Mouse (Mus musculus): ENCODE measurements around the gene Tshz2. TPM values are rescaled to one million over a fixed set of nuclear protein-coding genes. Genes with fewer than 3 reads are reported as not detected.
A peak's percentile ranks its signal among the peaks of the same experiment; 100 is the strongest.

Tshz2 gene
- polyA plus RNA-seq, 1 experiment, result 48.6 TPM

DNA sequence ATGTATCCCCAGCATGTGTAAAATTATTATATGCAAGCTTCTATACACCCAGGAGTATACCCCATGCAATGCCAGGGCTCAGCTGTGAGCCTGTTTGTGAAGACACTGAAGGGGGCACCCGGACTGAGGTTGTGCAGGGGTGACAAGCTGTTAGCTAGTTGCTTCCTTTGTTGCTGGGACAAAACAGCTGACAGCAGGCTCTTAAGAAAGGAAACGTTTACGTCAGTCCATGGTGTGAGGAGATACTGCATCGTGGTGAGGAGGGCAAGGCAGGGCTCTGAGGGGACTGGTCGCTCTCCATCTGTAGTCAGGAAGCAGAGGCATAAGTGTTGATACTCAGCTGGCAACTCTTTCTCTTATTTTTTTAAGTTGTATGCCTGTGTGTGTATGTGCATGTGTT lies 237.7 kb downstream of the Tshz2 start:
- no peak for DNase-seq (ENCODE audit: low read depth)

DNA sequence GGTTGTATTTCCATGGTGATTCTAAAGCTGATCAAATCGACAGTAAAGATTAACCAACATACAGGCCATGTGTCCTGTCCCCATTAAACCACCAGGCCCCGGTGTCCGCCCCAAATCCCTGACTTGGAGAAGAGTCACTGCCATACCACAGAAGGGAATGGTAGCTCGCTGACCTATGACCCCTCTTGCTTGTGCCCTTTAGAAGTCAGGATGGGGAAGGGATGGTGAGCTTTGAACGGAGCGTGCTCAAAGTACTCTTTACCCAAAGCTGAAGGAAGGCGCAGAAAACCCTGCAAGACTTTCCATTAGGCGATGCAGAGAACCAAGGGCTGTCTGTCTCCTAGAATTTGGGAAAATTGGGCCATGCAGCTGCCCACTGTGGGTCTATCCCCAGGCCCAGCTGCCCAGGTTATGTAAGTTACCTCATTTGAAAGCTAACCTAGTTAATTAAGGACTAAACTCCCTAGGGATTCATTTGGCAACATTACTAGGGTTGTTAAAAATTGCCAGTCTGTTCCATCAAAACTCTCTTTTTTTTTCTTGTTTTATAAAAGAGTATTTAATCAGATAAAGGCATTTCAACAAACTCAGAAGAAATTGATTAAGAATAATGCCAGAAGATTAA lies 238.7 kb downstream of the Tshz2 start:
- no peak for DNase-seq (ENCODE audit: low read depth)

DNA sequence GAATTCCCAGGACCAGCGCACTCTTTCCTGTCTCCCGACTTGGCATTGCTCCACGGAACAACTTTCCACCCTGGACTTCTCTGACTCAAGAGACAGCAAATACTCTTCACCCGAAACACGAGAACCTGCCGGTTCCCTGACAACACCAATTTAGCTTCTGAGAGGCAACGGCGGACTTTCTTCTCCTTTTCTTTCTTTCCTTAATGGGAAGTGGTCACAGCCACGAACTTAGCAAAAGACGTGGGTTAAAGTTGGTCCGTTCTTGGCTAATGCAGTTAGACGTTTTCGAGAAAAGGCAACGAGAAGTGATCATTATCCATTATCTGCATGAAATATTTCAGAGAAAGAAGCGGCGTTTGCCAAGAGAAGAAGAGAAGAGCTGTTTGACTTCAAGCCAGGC lies 240.6 kb downstream of the Tshz2 start:
- no peak for DNase-seq (ENCODE audit: low read depth)

DNA sequence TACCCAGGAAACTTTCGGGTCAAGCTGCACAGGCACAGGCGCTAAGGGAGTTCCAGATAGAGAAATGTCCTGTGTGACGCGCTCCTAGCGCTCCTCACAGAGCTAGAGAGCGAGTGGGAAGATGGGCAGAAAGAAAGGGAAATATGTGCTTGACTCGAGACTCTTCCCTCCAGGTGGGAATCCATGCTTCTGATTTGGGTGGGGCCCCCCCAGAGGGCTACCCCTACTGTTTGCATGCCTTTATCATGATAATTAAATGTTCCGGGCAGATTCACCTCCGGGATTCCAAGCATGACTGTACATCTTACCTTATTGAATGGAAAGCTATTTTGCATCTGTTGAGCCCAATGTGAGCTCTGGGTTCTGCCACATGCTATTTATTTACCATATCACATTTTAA lies 255.1 kb downstream of the Tshz2 start:
- DNase-seq (ENCODE audit: low read depth), result no peak

DNA sequence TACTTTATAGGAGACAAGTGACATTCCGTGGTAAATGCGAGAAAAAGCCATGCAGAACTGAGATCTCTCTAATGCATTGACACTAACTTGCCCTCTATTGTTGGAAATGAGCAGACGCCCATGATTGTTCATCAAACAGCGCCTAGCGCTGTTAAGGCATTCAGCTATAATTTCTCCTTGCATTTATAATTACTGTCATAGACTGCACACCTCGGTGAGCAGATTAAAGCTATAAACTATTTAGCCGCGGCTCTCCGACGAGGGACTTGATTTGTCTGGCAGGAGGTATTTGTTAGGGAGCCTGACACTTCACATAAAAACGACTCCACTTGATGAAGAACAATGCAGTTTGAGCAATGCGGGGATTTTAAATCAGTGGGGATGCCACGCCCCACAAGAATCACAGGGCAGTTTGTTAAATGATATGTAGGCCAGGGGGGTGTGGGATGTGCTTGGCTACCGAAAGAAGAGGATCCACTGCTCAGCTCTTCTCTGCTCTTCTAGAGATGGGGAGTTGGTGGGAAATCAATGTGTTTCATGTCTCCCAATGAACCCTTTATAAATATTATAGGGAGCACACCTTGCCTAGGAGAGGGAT lies 259.7 kb downstream of the Tshz2 start:
- no peak for DNase-seq (ENCODE audit: low read depth)

DNA sequence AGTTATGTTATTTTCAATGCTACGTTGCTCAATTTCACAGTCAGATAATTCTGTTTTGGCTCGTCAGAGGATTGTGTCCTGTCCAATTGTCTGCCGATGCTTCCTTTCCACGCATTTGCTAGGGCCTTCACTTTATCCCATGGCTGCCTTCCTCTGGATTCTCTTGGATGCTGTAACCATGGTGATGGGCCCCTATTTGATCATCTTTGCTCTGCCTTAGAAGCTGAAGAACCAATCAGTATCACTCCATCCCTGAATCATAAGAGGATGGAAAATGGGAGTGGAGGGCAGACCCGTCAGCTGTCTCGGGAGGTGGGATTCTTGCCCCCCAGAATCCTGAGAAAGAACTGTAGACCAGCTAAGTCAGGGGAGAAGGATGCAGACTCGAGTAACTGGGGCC lies 270.1 kb downstream of the Tshz2 start:
- DNase-seq (ENCODE audit: low read depth), result no peak

DNA sequence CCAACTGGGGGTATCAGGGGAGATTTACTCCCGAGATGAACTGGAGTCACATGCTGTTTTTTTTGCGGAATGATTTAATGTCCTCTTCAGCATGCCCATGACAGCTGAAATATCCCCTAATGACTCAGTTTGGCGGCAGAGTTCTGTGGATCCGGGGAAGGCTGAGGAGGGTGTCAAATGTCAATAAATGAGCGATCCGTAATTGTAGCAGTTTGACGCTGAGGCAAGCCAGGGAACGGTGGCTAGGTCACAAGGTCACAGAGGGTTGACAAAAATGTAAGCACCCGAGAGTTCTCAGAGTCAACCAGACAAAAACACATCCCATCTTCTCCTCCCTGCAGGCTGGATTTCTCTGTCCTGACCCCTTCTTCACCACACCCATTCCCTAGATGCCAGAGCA lies 273.6 kb downstream of the Tshz2 start:
- DNase-seq (ENCODE audit: low read depth), result no peak

DNA sequence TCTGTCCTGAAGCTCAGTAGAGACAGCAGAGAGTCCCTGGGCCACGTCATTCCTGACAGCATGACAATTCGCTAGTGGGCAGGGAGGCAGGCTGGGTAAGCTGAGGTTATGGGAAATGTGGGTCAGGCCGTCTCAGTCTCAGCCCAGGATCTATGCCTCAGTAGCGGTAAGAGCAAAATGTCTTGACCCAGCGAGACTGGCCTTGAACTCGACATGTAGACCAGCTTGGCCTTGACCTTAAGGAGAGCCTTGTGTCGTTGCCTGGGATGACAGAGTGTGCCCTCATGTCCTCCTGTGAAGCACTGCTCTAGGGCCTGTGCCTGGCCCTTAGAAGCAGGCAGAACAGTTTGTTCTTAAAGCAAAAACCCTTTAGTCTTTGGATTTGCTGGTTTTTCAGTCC lies 275.2 kb downstream of the Tshz2 start:
- DNase-seq (ENCODE audit: low read depth), result no peak

DNA sequence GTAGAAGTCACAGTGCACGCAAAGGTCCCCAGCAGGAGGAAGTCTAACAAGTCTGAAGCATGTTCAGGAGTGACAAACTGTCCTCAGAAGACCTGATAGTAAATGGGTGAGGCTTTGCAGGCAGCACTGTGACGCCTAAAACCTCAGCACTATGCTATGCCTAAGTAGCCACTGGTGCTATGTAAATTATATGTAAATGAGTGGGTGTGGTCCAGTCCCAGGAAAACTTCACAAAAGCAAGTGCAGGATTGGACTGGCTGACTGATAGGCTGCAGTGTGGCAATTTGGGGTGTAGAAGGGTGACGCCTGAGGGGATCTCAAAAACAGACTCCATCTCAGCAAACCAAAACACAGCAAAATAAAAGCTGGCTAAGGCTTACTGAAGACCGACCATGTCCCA lies 277.8 kb downstream of the Tshz2 start:
- DNase-seq (ENCODE audit: low read depth), result no peak

DNA sequence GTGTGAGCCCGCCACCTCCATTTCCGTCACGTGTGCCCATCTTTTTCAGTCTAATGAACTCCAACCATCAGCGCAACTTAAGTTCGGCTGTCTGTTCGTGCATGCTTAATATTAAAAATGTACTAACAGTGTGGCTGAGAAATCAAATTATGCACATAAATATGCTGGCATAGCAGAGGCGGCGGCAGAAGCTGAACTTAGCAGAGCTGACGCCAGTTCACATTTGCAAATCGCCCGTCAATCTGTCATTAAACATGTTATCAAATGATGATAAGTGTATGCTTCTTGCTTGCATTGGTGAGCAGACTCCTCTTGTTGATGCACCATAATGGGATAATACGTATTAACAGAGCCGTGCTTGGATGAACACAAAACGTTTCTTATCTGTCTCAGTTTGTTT lies 280.0 kb downstream of the Tshz2 start:
- no peak for DNase-seq (ENCODE audit: low read depth)

DNA sequence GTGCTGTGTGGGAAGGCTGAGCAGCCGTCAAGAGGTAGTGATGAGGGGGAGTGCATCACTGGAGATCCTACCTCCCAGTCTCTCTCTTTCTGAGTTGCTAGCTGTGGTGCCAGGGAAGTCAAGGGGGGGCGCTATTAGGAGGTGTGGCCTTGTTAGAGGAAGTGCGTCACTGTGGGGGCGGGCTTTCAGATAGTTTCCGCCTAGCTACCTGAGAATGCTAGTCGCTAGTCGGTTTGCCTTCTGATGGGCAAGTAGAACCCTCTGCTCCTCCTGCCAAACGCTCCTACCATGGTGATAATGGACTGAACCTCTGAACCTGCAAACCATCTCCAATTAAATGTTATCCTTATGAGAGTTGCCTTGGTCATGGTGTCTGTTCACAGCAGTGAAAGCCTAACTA lies 282.1 kb downstream of the Tshz2 start:
- DNase-seq (ENCODE audit: low read depth), result no peak

DNA sequence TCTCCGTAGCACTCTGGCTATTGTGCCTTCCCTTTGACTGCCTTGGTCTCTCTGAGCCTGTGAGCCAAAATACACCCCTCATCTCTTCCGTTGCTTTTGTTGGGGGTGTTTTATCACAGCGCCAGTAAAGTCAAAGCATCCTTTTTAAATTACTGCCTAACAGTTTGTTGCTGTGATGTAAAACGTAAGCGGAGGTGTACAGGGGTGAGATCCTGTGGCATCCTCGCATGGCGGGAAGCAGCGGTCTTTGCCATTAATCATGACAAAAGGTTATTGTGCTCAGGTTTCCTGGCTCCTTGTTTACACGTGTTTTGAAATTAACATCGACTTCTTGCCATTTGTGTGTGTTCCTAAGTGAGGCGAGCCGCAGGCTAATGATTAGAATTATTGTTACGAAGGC lies 282.5 kb downstream of the Tshz2 start:
- no peak for DNase-seq (ENCODE audit: low read depth)

DNA sequence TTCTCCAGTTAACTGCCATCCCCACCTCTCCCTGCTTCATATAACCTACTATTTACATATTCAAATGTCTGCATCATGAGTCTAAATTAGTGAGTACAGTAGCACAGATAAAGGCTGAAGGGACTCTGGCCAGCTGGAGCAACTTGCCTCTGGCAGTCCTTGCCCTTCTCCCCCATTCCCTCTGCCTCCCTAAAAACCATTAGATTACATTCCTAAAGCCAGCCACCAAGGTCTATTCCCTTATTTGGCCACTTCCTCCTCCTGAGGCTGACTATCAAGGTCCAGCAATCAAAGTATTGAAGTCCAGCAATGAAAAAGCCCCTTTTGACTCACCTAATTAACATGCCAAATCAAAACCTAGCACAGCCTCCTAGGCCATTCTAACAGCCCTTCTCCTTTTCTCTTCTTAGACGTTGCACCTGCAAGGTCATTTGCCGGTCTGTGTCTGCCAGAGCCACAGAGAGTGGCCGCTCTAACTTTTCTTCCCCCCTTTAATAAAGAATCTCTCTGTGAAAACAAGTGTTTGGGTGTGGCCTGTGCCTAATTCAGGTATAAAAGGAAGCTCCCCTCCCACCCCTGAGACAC lies 286.4 kb downstream of the Tshz2 start:
- DNase-seq (ENCODE audit: low read depth), result no peak

DNA sequence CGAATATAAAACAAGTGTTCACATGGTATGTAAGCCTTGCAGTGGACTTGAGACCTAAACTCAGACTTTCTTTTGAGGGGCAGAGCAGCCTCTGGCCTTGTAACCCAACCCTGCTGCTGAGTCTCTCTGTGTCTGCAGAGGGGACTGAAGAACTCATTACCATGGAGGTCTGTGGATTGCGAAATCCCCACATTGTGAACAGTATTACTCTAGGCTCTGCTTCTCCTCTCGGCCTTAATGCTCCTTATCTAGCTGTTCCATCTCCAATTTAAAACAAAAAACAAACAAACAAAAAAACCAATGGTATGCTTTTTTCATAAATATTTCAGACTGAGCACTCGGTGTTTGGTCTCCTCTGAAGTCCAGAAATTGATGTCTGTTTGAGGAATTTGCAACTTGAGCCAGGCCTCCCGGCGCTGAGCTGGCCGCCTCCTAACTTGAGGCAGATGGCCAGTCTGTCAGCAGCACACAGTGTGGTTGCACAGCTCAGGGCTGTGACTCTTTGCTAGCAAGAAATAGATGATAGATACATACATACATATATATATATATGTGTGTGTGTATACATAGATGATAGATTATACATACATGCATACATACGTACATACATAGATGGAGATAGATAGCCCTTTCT lies 291.5 kb downstream of the Tshz2 start:
- DNase-seq (ENCODE audit: low read depth), result no peak

DNA sequence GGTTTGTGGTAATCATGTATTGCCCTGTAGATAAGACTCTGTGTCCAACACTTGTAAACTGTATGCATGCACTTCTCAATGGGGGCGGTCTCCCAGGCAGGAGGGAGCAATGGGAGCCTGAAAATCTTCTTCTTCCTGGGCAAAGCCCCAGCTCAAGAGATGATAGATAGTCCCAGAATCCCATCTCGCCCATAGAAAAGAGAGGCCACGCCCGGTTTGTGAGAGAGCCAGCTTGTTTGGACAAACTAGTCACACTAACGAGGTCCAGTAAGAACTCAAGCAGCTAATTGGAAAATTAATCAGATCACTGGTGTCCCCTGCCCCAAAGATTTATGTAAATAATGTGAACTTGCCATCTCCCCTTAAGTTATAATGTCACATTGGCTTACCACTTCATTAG lies 292.7 kb downstream of the Tshz2 start:
- no peak for DNase-seq (ENCODE audit: low read depth)

DNA sequence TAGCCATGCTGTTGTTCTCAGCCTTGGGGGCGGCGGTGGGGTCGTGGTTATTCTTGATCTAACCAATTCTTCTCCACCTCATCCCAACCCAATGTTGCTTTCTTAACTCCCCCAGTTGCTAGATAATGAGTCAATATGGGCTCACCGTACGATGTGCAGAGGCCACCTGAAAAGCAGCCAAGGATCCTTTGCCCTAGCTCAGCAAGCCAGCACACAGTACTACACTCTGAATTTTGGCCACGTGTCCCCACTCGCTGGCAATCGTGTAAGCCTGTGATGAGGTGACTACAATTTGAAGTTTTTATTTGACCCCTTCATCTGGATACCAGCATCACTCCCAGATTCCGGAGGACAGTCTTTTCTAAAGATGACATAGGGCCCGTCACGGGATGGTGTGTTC lies 293.2 kb downstream of the Tshz2 start:
- no peak for DNase-seq (ENCODE audit: low read depth)

DNA sequence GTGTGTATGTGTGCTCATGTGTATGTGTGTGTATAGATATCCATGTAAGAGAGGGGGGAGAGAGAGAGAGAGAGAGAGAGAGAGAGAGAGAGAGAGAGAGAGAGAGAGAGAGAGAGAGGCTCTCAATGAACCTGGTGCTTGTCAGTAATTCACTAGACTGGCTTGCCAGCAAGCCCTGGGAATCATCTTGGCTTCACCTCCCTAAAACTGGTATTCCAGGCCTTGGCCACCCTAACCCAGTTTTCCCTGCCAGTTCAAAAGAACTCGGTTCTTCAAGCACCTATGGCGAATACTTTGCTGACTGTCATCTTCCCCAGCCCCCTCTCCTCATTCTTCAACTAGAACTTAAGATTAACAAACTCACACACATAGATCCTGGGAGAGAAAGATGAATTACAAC lies 294.6 kb downstream of the Tshz2 start:
- no peak for DNase-seq (ENCODE audit: low read depth)

DNA sequence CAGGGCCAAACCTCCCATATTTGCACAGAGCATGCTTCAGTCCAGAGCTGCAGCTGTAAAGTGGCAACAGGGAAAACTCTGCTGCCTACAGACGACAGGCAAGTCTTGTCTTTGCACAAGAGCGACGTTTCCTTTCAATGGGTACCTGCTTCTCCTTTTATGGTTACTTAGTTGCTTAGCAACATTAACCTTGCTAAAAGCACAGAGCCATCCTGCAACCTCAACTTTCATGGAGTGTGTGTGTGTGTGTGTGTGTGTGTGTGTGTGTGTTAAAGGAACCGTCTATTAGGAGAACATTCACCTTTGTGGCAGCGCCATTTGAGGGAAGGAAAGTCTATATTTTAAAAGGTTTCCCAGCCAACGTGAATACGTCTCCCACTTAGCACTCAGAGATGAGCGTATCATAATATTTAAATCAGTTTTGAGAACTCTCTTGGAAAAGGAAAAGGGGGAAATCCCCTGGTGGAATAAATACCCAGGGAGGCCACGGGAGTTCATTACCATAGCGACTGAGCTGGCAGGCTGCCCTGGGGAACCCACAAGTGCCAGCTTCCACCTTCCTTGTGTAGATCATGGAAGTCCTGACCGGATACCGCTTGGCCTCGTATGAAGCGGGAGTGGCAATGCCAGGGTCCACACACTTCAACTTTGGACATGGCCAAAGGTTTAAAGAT lies 295.8 kb downstream of the Tshz2 start:
- no peak for DNase-seq (ENCODE audit: low read depth)

DNA sequence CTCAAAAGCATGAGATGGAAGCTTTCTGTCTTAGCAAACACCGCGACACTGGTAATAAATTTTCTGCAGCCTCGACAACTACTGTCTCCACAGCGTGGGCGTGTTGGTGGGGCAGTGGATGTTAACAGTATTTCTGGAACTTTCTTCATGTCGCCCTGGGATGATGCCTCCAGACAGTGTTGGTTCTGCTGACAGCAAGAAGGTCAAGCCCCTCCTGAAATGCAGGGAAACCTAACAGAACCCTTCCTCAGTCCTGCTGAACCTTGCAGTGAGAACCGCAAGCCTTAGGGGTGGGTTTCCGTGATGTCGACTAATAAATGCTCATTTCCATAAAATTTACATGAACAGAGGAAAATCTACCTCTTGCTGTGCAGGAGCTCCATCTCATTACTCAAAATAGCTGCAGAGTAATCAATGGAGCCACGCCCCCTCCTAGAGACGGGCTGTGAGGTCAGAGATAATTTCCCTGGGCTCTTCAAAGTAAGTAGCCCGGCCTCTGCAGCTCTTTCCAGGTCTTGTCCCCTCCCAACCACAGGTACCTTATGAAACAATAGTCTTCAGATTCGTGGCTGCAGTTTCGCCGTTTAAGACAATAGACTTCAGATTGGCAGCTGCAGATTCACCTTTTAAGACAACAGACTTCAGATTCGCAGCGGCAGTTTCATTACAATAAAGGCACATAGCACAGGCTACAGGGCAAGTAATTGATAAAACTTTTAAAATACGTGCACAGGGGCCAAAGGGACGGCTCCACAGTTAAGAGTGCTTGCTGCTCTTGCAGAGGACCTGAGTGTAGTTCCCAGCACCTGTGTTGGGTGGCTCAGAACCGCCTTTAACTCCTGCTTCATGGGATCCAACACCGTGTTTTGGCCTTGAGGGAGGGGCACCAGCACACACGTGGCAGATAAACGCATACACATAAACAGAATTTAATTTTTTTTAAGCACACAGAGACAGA lies 297.0 kb downstream of the Tshz2 start:
- peak; percentile 50 for DNase-seq (ENCODE audit: low read depth)

DNA sequence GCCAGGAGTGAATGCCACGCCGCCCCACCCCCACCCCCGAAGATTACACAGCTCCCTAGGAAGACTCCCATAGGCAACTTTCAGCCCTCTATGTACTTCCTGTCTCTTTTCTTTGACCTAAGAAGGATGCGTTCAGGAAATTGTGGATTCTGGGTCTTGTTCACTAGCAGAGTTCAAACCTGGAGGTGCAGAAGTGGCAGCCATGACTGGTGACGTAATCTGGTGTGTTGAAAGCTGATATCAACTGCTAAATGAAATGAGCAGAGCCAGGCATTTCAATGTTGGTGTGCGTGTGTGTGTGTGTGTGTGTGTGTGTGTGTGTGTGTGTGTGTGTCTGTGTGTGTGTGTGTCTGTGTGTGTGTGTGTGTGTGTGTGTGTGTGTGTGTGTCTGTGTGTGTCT lies 302.8 kb downstream of the Tshz2 start:
- DNase-seq (ENCODE audit: low read depth), result no peak

DNA sequence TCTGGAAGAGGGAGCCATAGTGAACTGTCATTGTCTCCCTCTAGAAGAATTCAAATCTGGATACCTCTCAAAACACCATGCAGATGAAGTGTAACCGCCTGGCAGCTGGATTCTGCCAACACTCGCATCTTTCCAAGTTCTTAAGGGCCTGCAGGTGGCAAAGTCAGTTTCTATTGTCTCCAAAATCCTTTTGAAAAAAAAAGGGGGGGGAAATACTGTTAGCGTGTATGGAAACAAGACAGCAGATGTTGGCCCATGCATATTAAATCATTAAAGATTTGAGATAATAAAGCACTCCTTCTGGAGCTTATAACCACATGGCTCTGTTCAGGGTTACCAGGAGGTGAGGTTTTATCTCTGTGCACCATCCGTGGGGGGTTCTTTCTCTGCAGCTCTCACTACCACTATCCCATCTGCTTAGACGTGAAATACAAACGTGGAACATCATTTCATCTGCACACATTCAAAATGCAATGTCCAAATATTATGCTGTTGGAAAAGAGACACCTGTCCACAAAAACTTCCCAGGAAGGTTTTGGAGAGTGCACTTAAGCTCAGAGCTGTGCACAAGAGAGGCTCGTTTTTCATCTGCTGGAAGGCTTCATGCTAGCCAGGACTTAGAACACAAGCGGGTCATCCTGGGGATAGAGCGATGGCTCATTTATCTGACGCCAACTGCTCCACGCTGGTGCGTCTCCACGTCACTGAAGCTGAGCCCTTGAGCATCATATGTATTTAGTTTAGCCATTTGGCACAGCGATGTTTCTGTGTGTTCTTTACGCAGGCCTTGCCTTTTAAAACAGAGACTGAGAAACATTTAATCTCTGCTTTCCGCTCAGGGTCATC lies 307.7 kb downstream of the Tshz2 start:
- DNase-seq (ENCODE audit: low read depth), result no peak
